Comparison of ENCODE assay signal across 19 mouse cellular contexts in the genomic region with DNA sequence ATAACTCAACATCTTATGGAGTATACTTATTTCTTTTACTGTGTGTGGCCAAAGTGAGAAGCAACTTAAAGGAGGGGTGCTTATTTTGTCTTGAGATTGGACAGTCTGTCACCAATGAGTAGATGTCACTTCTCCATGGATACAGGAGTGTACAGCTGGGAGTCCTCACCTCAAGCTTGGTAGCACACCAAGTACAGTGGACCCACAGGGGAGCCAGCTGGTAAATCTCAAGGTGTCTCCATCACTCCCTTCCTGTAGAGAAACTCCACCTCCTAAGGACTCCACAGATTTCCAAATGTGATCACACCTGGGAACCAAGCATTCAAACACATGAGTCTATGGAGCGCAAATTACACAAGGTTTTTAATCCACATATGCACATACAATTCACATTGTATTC.
DNase-seq lines count a peak whose midpoint lies in the region; ATAC-seq and TF ChIP-seq lines count a peak whose summit lies in the region.
"Had no signal": no experiment of that assay in that cellular context is flagged by ENCODE, and none has a peak within 500 bp of the region (broad histone marks: within the 10 kb centered on the region; RNA-seq: fewer than 3 reads in every experiment).

No protein-coding gene starts in this region.

- no peak for TF ChIP-seq POLR2A in cerebellum, adult 2 months (IDR thresholded peaks at IDR 0.05; ENCODE audit: borderline replicate concordance, insufficient read depth, low read length)

- 86% methylated on average over 1 of the region's 1 CpGs for WGBS in forebrain, embryonic 13.5 days
- WGBS in forebrain, embryonic 11.5 days, result 86% methylated on average over 1 of the region's 1 CpGs
- 94% methylated on average over 1 of the region's 1 CpGs for WGBS in hindbrain, embryonic 16.5 days
- 96% methylated on average over 1 of the region's 1 CpGs for WGBS in hindbrain, embryonic 10.5 days
- WGBS in cerebellum, adult 2 months, result 95% methylated on average over 1 of the region's 1 CpGs
- WGBS in midbrain, embryonic 13.5 days, result 97% methylated on average over 1 of the region's 1 CpGs

- no peak for DNase-seq in forebrain, embryonic 11.5 days (ENCODE audit: low spot score)
- DNase-seq in hindbrain, embryonic 10.5 days (ENCODE audit: low spot score), result no peak
- peak; percentile 27 to 34 for DNase-seq in cerebellum, adult 2 months
- no peak for DNase-seq in layer of hippocampus, adult 9-11 months
- DNase-seq in thymus, adult 18-20 months, result no peak
- DNase-seq: adrenal gland, postnatal 14 days; gastrocnemius, adult 2 months; heart, postnatal 36 days; kidney, adult 11 months; lung, adult 18-20 months; lung, postnatal 10 days had no signal

- H3K27ac ChIP-seq in forebrain, embryonic 13.5 days, result no peak overlapping the region
- no peak overlapping the region for H3K27ac ChIP-seq in forebrain, embryonic 11.5 days (ENCODE audit: low read depth, low read length)
- H3K27ac ChIP-seq in hindbrain, embryonic 16.5 days (ENCODE audit: low read depth, low read length), result no peak overlapping the region
- no peak overlapping the region for H3K27ac ChIP-seq in hindbrain, embryonic 10.5 days
- H3K27ac ChIP-seq in cerebellum, adult 2 months (ENCODE audit: insufficient read depth, low read length), result no peak overlapping the region
- peak overlapping the region; percentile 53 for H3K27ac ChIP-seq in midbrain, embryonic 13.5 days
- H3K27ac ChIP-seq: gastrocnemius, adult 2 months; heart, embryonic 15.5 days; limb, embryonic 13.5 days; liver, embryonic 12.5 days; neural tube, embryonic 15.5 days had no signal

- TF ChIP-seq CTCF in cerebellum, adult 2 months (IDR thresholded peaks at IDR 0.05; ENCODE audit: borderline replicate concordance, insufficient read depth, low read depth, low read length), result no peak

- H3K4me1 ChIP-seq in forebrain, embryonic 13.5 days, result 0 out of 2 replicates have a peak, but pooled peaks cover 7% of the 10 kb centered on the region
- H3K4me1 ChIP-seq in forebrain, embryonic 11.5 days (replicated peaks; ENCODE audit: control insufficient read depth, insufficient read depth, low read length), result no peaks in the 10 kb centered on the region
- H3K4me1 ChIP-seq in hindbrain, embryonic 16.5 days (ENCODE audit: control insufficient read depth, insufficient read depth, low read depth, low read length), result 0 out of 2 replicates have a peak, but pooled peaks cover 4% of the 10 kb centered on the region
- H3K4me1 ChIP-seq in hindbrain, embryonic 10.5 days (replicated peaks), result no peaks in the 10 kb centered on the region
- H3K4me1 ChIP-seq in cerebellum, adult 2 months (ENCODE audit: control insufficient read depth, insufficient read depth, low read length), result peaks cover 20% of the 10 kb centered on the region; the same call in 1 of the 2 replicates
- H3K4me1 ChIP-seq in midbrain, embryonic 13.5 days (replicated peaks), result 0 out of 2 replicates have a peak, but pooled peaks cover 14% of the 10 kb centered on the region
- H3K4me1 ChIP-seq: heart, embryonic 15.5 days; limb, embryonic 13.5 days; liver, embryonic 12.5 days had no signal

- no peak overlapping the region for H3K4me2 ChIP-seq in forebrain, embryonic 13.5 days
- no peak overlapping the region for H3K4me2 ChIP-seq in forebrain, embryonic 11.5 days (ENCODE audit: low read depth, low read length, severe bottlenecking)
- H3K4me2 ChIP-seq in hindbrain, embryonic 16.5 days (ENCODE audit: low read length), result no peak overlapping the region
- peak overlapping the region; percentile 45 for H3K4me2 ChIP-seq in midbrain, embryonic 13.5 days (replicated peaks)
- H3K4me2 ChIP-seq: heart, embryonic 15.5 days; limb, embryonic 13.5 days; liver, embryonic 12.5 days; neural tube, embryonic 15.5 days had no signal

- no peaks in the 10 kb centered on the region for H3K27me3 ChIP-seq in forebrain, embryonic 13.5 days
- no peaks in the 10 kb centered on the region for H3K27me3 ChIP-seq in forebrain, embryonic 11.5 days (ENCODE audit: control insufficient read depth, insufficient read depth, low read length)
- no peaks in the 10 kb centered on the region for H3K27me3 ChIP-seq in hindbrain, embryonic 16.5 days (replicated peaks; ENCODE audit: control insufficient read depth, insufficient read depth, low read length)
- no peaks in the 10 kb centered on the region for H3K27me3 ChIP-seq in hindbrain, embryonic 10.5 days (ENCODE audit: insufficient read depth, poor library complexity, severe bottlenecking)
- H3K27me3 ChIP-seq in cerebellum, adult 2 months (ENCODE audit: control insufficient read depth, insufficient read depth, low read length), result no peaks in the 10 kb centered on the region
- H3K27me3 ChIP-seq in midbrain, embryonic 13.5 days, result no peaks in the 10 kb centered on the region
- H3K27me3 ChIP-seq: heart, embryonic 15.5 days; limb, embryonic 13.5 days; liver, embryonic 12.5 days; neural tube, embryonic 15.5 days had no signal

- H3K9ac ChIP-seq in forebrain, embryonic 13.5 days, result no peak overlapping the region
- H3K9ac ChIP-seq in forebrain, embryonic 11.5 days (ENCODE audit: low read length), result no peak overlapping the region
- H3K9ac ChIP-seq in hindbrain, embryonic 16.5 days (ENCODE audit: low read depth, low read length), result no peak overlapping the region
- H3K9ac ChIP-seq in midbrain, embryonic 13.5 days (replicated peaks), result no peak overlapping the region
- H3K9ac ChIP-seq: heart, embryonic 15.5 days; limb, embryonic 13.5 days; liver, embryonic 12.5 days; neural tube, embryonic 15.5 days had no signal

- no peaks in the 10 kb centered on the region for H3K9me3 ChIP-seq in forebrain, embryonic 13.5 days (replicated peaks)
- no peaks in the 10 kb centered on the region for H3K9me3 ChIP-seq in forebrain, embryonic 11.5 days (ENCODE audit: control insufficient read depth, low read length)
- H3K9me3 ChIP-seq in hindbrain, embryonic 16.5 days (ENCODE audit: control insufficient read depth, low read length), result peaks cover 2% of the 10 kb centered on the region; the same call in 1 of the 2 replicates
- no peaks in the 10 kb centered on the region for H3K9me3 ChIP-seq in hindbrain, embryonic 10.5 days
- H3K9me3 ChIP-seq in midbrain, embryonic 13.5 days, result no peaks in the 10 kb centered on the region
- H3K9me3 ChIP-seq: heart, embryonic 15.5 days; limb, embryonic 13.5 days; liver, embryonic 12.5 days; neural tube, embryonic 15.5 days had no signal

- H3K4me3 ChIP-seq in forebrain, embryonic 13.5 days, result no peak overlapping the region
- H3K4me3 ChIP-seq in forebrain, embryonic 11.5 days (ENCODE audit: low read depth, low read length), result no peak overlapping the region
- no peak overlapping the region for H3K4me3 ChIP-seq in hindbrain, embryonic 16.5 days (ENCODE audit: low read length)
- H3K4me3 ChIP-seq in hindbrain, embryonic 10.5 days, result no peak overlapping the region
- no peak overlapping the region for H3K4me3 ChIP-seq in cerebellum, adult 2 months (replicated peaks; ENCODE audit: insufficient read depth, low read depth, low read length)
- H3K4me3 ChIP-seq in midbrain, embryonic 13.5 days (replicated peaks), result no peak overlapping the region
- H3K4me3 ChIP-seq: gastrocnemius, adult 2 months; heart, embryonic 15.5 days; limb, embryonic 13.5 days; liver, embryonic 12.5 days; neural tube, embryonic 15.5 days had no signal

- peak; percentile 55 for ATAC-seq in forebrain, embryonic 13.5 days
- no peak for ATAC-seq in forebrain, embryonic 11.5 days (replicated peaks; ENCODE audit: low FRiP score)
- ATAC-seq in hindbrain, embryonic 16.5 days, result peak; percentile 43; the same call in 1 of the 2 replicates
- ATAC-seq in midbrain, embryonic 13.5 days, result 0 out of 2 replicates have a peak, but pooled peaks have one; percentile 16
- ATAC-seq: CD4-positive, CD25-positive, alpha-beta regulatory T cell, adult 4 months; liver, embryonic 12.5 days had no signal

- H3K36me3 ChIP-seq in forebrain, embryonic 13.5 days (ENCODE audit: poor library complexity, severe bottlenecking), result no peaks in the 10 kb centered on the region
- H3K36me3 ChIP-seq in forebrain, embryonic 11.5 days (ENCODE audit: control insufficient read depth, insufficient read depth, low read length), result no peaks in the 10 kb centered on the region
- no peaks in the 10 kb centered on the region for H3K36me3 ChIP-seq in hindbrain, embryonic 16.5 days (ENCODE audit: control insufficient read depth, insufficient read depth, low read length)
- no peaks in the 10 kb centered on the region for H3K36me3 ChIP-seq in hindbrain, embryonic 10.5 days
- no peaks in the 10 kb centered on the region for H3K36me3 ChIP-seq in midbrain, embryonic 13.5 days
- H3K36me3 ChIP-seq: heart, embryonic 15.5 days; limb, embryonic 13.5 days; liver, embryonic 12.5 days; neural tube, embryonic 15.5 days had no signal

Comparison
In these comparisons a context has a peak if more than half of its experiments do, and no peak if none do; other contexts are left out.
1. DNase-seq: peak in cerebellum, adult 2 months (2 of 2); none in forebrain, embryonic 11.5 days (single experiment), hindbrain, embryonic 10.5 days (single experiment), layer of hippocampus, adult 9-11 months (single experiment) and thymus, adult 18-20 months (0 of 2).